Mouse (Mus musculus) CH12.LX (cell line): ENCODE measurements around the gene Bcor. TPM values are rescaled to one million over a fixed set of nuclear protein-coding genes. Genes with fewer than 3 reads are reported as not detected.

ENCODE experiments used
- DNase-seq: peaks from one replicate; pipeline ENCODE4 v3.0.0-alpha.2; 2013; ENCODE audit errors: extremely low read depth
- H3K27ac ChIP-seq: 2 replicates; pipeline ENCODE4 v1.5.1; 2012; ENCODE audit warnings: low read depth, mild to moderate bottlenecking, control low read depth, moderate library complexity; ENCODE audit not compliant: insufficient read depth
- H3K27me3 ChIP-seq: replicated peaks from 2 replicates; pipeline ENCODE3; 2012; ENCODE audit warnings: inconsistent platforms
- H3K36me3 ChIP-seq, 2 experiments: replicated peaks in 1 of 2; 2 replicates each; pipeline versions ENCODE3 to v1.6.1; 2012; ENCODE audit warnings: inconsistent platforms in 1 of 2, low read length in 1 of 2, mild to moderate bottlenecking in 1 of 2, mixed read lengths in 1 of 2, moderate library complexity in 1 of 2; ENCODE audit not compliant: control insufficient read depth in 1 of 2, insufficient read depth in 1 of 2
- H3K4me1 ChIP-seq, 2 experiments: 2 replicates each; pipeline ENCODE4 v1.6.1; 2012; ENCODE audit warnings: inconsistent platforms in 1 of 2, moderate library complexity in 1 of 2; ENCODE audit not compliant: insufficient read depth in 2 of 2, control insufficient read depth in 1 of 2
- H3K4me2 ChIP-seq: 2 replicates; pipeline ENCODE4 v1.6.1; 2012; ENCODE audit warnings: low read depth, mild to moderate bottlenecking, control low read depth; ENCODE audit not compliant: poor library complexity, insufficient read depth, severe bottlenecking
- H3K4me3 ChIP-seq, 3 experiments: fragments of 150-350 bp in 1 of 3; sonication (generic) in 1 of 3; replicated peaks in 1 of 3; 2 replicates each; pipeline versions ENCODE3 to v1.5.1; 2011 to 2012; ENCODE audit warnings: low read depth in 2 of 3, low read length in 2 of 3, mild to moderate bottlenecking in 2 of 3, moderate library complexity in 2 of 3, control low read depth in 1 of 3, improper control_type of control experiment in 1 of 3, inconsistent platforms in 1 of 3, mixed read lengths in 1 of 3; ENCODE audit not compliant: poor library complexity in 1 of 3
- H3K79me2 ChIP-seq: replicated peaks from 2 replicates; pipeline ENCODE4 v1.6.1; 2012; ENCODE audit warnings: mild to moderate bottlenecking, moderate library complexity; ENCODE audit not compliant: control insufficient read depth, poor library complexity, insufficient read depth, severe bottlenecking; ENCODE audit errors: extremely low read depth
- H3K9ac ChIP-seq: 2 replicates; pipeline ENCODE4 v1.6.1; 2012; ENCODE audit warnings: low read depth, mild to moderate bottlenecking, control low read depth, moderate library complexity; ENCODE audit not compliant: insufficient read depth
- H3K9me3 ChIP-seq: replicated peaks from 2 replicates; pipeline ENCODE3; 2012; ENCODE audit warnings: low read length, inconsistent platforms, mixed read lengths
- BHLHE40 ChIP-seq: IDR thresholded peaks from 2 replicates; pipeline ENCODE4 v1.6.1; 2011; ENCODE audit warnings: mild to moderate bottlenecking, low read depth, low read length, improper control_type of control experiment
- CHD1 ChIP-seq: IDR thresholded peaks from 2 replicates; pipeline ENCODE4 v1.6.1; 2012; ENCODE audit warnings: low read depth, low read length, improper control_type of control experiment, inconsistent platforms
- CHD2 ChIP-seq: IDR thresholded peaks from 2 replicates; pipeline ENCODE4 v1.6.1; 2011; ENCODE audit warnings: low read length, improper control_type of control experiment
- EP300 ChIP-seq: IDR thresholded peaks from 2 replicates; pipeline ENCODE4 v1.6.1; 2011; ENCODE audit warnings: low read length, improper control_type of control experiment
- ETS1 ChIP-seq: conservative IDR thresholded peaks from 2 replicates; pipeline ENCODE4 v1.6.1; 2012; ENCODE audit warnings: low read depth, mild to moderate bottlenecking, inconsistent platforms, low read length, improper control_type of control experiment, moderate library complexity
- GABPA ChIP-seq: IDR thresholded peaks from 2 replicates; pipeline ENCODE4 v1.6.1; 2012; ENCODE audit warnings: low read depth, low read length, improper control_type of control experiment, inconsistent platforms; ENCODE audit not compliant: insufficient replicate concordance
- HCFC1 ChIP-seq: IDR thresholded peaks from 2 replicates; pipeline ENCODE4 v1.6.1; 2012; ENCODE audit warnings: low read depth, mild to moderate bottlenecking, inconsistent platforms, low read length, improper control_type of control experiment
- IRF4 ChIP-seq: IDR thresholded peaks from 2 replicates; pipeline ENCODE4 v1.6.1; 2014; ENCODE audit warnings: low read depth, mild to moderate bottlenecking, inconsistent platforms, low read length, improper control_type of control experiment
- JUN ChIP-seq: IDR thresholded peaks from 2 replicates; pipeline ENCODE4 v1.6.1; 2011; ENCODE audit warnings: low read depth, mild to moderate bottlenecking, low read length, improper control_type of control experiment, moderate library complexity; ENCODE audit not compliant: insufficient read depth
- KAT2A ChIP-seq: IDR thresholded peaks from 2 replicates; pipeline ENCODE4 v1.6.1; 2012; ENCODE audit warnings: low read length, improper control_type of control experiment, inconsistent platforms; ENCODE audit not compliant: insufficient replicate concordance
- MAX ChIP-seq: IDR thresholded peaks from 2 replicates; pipeline ENCODE4 v1.6.1; 2011; ENCODE audit warnings: low read length, improper control_type of control experiment
- MAZ ChIP-seq: IDR thresholded peaks from 2 replicates; pipeline ENCODE4 v1.6.1; 2012; ENCODE audit warnings: low read depth, mild to moderate bottlenecking, inconsistent platforms, low read length, improper control_type of control experiment, moderate library complexity
- NELFE ChIP-seq: IDR thresholded peaks from 2 replicates; pipeline ENCODE4 v1.6.1; 2011; ENCODE audit warnings: low read depth, low read length, improper control_type of control experiment
- NRF1 ChIP-seq: IDR thresholded peaks from 2 replicates; pipeline ENCODE4 v1.6.1; 2014; ENCODE audit warnings: low read depth, mild to moderate bottlenecking, inconsistent platforms, low read length, improper control_type of control experiment, moderate library complexity
- PAX5 ChIP-seq: IDR thresholded peaks from 2 replicates; pipeline ENCODE4 v1.6.1; 2012; ENCODE audit warnings: low read length, inconsistent platforms, mixed read lengths
- POLR2AphosphoS2 ChIP-seq: IDR thresholded peaks from 2 replicates; pipeline ENCODE4 v1.6.1; 2011; ENCODE audit warnings: low read depth, low read length, improper control_type of control experiment
- RAD21 ChIP-seq: IDR thresholded peaks from 2 replicates; pipeline ENCODE4 v1.6.1; 2011; ENCODE audit warnings: low read depth, mild to moderate bottlenecking, low read length, improper control_type of control experiment, moderate library complexity
- SMC3 ChIP-seq: IDR thresholded peaks from 2 replicates; pipeline ENCODE4 v1.6.1; 2011; ENCODE audit warnings: low read depth, low read length, improper control_type of control experiment
- TBP ChIP-seq: conservative IDR thresholded peaks from 2 replicates; pipeline ENCODE4 v1.6.1; 2011; ENCODE audit warnings: low read depth, low read length, improper control_type of control experiment
- USF1 ChIP-seq: IDR thresholded peaks from 2 replicates; pipeline ENCODE4 v1.6.1; 2014; ENCODE audit warnings: low read depth, mild to moderate bottlenecking, inconsistent platforms, low read length, improper control_type of control experiment
- ZC3H11A ChIP-seq: IDR thresholded peaks from 2 replicates; pipeline ENCODE4 v1.6.1; 2012; ENCODE audit warnings: low read depth, mild to moderate bottlenecking, inconsistent platforms, low read length, improper control_type of control experiment
- ZKSCAN1 ChIP-seq: IDR thresholded peaks from 2 replicates; pipeline ENCODE4 v1.6.1; 2012; ENCODE audit warnings: low read depth, inconsistent platforms, low read length, improper control_type of control experiment, borderline replicate concordance
- ZMIZ1 ChIP-seq: IDR thresholded peaks from 2 replicates; pipeline ENCODE4 v1.6.1; 2012; ENCODE audit warnings: low read depth, mild to moderate bottlenecking, inconsistent platforms, low read length, improper control_type of control experiment
- dilution Hi-C: fragments of 300-500 bp; cut with MboI; formaldehyde crosslinking; loops from 2 replicates; pipeline ENCODE4 v1.14.3; 2020; ENCODE audit warnings: low sequenced_read_pairs; ENCODE audit not compliant: extremely low pct_unique_long_range_greater_than_20kb, extremely low pct_ligation_motif_present
- in situ Hi-C: fragments of 300-500 bp; cut with MboI; formaldehyde crosslinking; loops from 3 replicates; pipeline ENCODE4 v1.14.3; 2019; ENCODE audit warnings: low sequenced_read_pairs, low pct_ligation_motif_present, low pct_unique_long_range_greater_than_20kb, mixed read lengths
- polyA plus RNA-seq: library from polyadenylated mRNA; unstranded; fragments of >175 nt; gene quantifications from 2 replicates; pipeline ENCODE4 v1.2.1, GENCODE M21; 2012; ENCODE audit warnings: low read depth; ENCODE audit not compliant: insufficient read length
- total RNA-seq, 2 experiments: library from RNA; depleted of rRNA; stranded (reverse); fragments of 300-350 nt in 1 of 2; fragments of >200 nt in 1 of 2; gene quantifications; 2 replicates each; pipeline ENCODE4 v1.2.3; 2012 to 2014

The Bcor gene
- total and polyA plus RNA-seq, 3 experiments = 14.3 to 41.1 (median 33.8) TPM

GRCm38 (mm10) chrX:11996891-11997290 lies 163.3 kb downstream of the Bcor start:
- in situ Hi-C loops = no loop called here
- no peak overlapping the region for H3K27ac ChIP-seq

DNA sequence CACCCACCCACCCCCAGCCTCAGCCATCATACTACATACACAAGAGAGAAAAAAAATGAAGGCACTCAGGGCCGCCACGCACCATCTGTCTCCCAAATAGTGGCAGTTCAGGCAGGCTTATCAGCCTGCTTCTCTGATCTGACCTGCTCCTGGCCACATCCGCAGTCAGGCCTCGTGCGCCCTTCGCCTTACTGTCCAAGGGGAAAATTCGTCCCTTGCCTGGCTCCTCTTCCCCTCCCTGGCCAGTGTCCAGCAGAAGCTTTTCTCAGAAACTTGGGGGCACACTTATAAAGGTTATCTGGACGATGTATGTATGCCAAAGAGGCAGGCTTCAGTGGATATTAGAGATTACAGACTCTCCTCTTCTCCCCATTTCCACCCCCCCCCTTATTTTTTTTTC lies 163.7 kb downstream of the Bcor start:
- Histone ChIP-seq H3K4me2 (no peak overlapping the region), H3K27me3 (no peaks in the 10 kb centered on the region), H3K9ac (no peak overlapping the region), H3K4me1 (peaks cover 0 to 16% of the 10 kb centered on the region in 2 experiments; a peak in 2 of 4 replicates), H3K79me2 (no peaks in the 10 kb centered on the region), H3K4me3 (no peak overlapping the region), H3K9me3 (no peaks in the 10 kb centered on the region), H3K36me3 (no peaks in the 10 kb centered on the region), H3K27ac (no peak overlapping the region)
- TF ChIP-seq ZKSCAN1 (no peak), PAX5 (no peak), BHLHE40 (no peak), KAT2A (no peak), USF1 (no peak), CHD1 (no peak), ZC3H11A (no peak), POLR2AphosphoS2 (no peak), NELFE (no peak), RAD21 (no peak), NRF1 (no peak), GABPA (no peak), CHD2 (no peak), IRF4 (no peak), JUN (no peak), TBP (no peak)
- DNase-seq = no peak
- in situ Hi-C loops (no loop called here), dilution Hi-C loops (no loop called here)

More at GRCm38 (mm10) chrX:11996891-11997290, 163.3 kb downstream of the Bcor start:
- no peaks in the 10 kb centered on the region for H3K27me3 ChIP-seq
- TF ChIP-seq MAX = no peak
- no peak for TF ChIP-seq JUN
- TF ChIP-seq PAX5 = no peak
- TF ChIP-seq ZMIZ1 = no peak
- TF ChIP-seq CHD1 = no peak
- no peak for TF ChIP-seq EP300
- TF ChIP-seq IRF4 = no peak
- no peak for TF ChIP-seq BHLHE40
- TF ChIP-seq ETS1 = no peak
- no peak for TF ChIP-seq HCFC1
- TF ChIP-seq GABPA = no peak
- TF ChIP-seq MAZ = no peak
- TF ChIP-seq SMC3 = no peak
- no peak for TF ChIP-seq NELFE
- no peaks in the 10 kb centered on the region for H3K36me3 ChIP-seq
- dilution Hi-C loops = no loop called here
- H3K79me2 ChIP-seq = no peaks in the 10 kb centered on the region
- H3K4me3 ChIP-seq = no peak overlapping the region
- no peak for DNase-seq
- no peaks in the 10 kb centered on the region for H3K9me3 ChIP-seq
- peaks cover 0 to 16% of the 10 kb centered on the region in 2 experiments; a peak in 2 of 4 replicates for H3K4me1 ChIP-seq
- no peak overlapping the region for H3K9ac ChIP-seq
- H3K4me2 ChIP-seq = no peak overlapping the region
